Mouse (Mus musculus): ENCODE results near the gene Ftcd. TPM values are rescaled to one million over a fixed set of nuclear protein-coding genes. Genes with fewer than 3 reads are reported as not detected.

Gene Ftcd
- polyA plus RNA-seq, 1 experiment from 2014 or later, result 0.08 TPM

DNA sequence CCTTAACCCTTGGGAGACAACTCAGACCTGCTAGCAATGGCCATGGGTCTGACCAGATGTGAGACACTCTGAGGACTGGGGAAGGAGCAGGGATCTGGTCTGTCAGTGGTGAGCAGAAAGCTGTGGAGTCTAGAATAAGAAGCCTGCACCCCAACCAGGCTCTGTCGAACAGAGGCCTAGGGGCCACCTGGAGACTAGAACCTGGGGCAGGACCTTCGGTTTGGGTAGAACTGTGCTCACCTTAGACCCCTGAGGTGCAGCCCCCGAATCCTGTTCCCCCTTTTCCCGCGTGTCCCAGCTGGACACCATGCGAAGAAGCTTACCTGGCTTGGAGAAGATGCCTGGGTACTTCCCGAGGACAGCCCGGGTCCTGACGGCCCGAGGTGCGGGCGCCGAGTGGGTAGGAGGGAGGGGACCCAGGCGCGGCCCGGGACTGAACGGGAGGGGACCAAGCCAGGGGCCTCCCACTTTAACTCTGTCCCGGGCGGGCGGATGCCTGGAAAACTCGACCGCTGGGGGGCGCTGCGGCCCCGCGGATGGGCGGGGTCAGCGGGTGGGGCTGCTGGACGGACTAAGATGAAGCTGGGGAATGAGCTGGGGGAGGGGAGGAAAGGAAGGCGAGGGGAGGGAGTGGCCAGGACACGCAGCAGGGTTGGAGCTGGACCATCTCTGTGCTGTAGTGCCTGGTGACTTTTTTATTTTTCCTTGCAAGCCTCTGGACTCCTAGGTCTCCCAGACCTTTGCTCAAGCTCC, 47.7 kb downstream of the Ftcd start, which contains the start of gene Col6a2:
Col6a2 (minus strand) TSS at position 703 of the 753 bp plus-strand sequence.
- peak; percentile 69 for ATAC-seq (replicated peaks)
- H3K9ac ChIP-seq, result peak within 1 kb of the TSS; percentile 20
- 0 out of 2 replicates have a peak, but pooled peaks cover 4% of the 10 kb centered on the region for H3K4me1 ChIP-seq
- H3K9me3 ChIP-seq, result no peaks in the 10 kb centered on the region
- WGBS, result 2% methylated on average over 30 of the region's 31 CpGs
- H3K4me3 ChIP-seq, result peak within 1 kb of the TSS; percentile 27
- H3K27me3 ChIP-seq (replicated peaks), result no peaks in the 10 kb centered on the region
- peak within 1 kb of the TSS; percentile 58 for H3K4me2 ChIP-seq
- H3K27ac ChIP-seq, result no peak within 1 kb of the TSS
- H3K36me3 ChIP-seq (replicated peaks), result no peaks in the 10 kb centered on the region

DNA sequence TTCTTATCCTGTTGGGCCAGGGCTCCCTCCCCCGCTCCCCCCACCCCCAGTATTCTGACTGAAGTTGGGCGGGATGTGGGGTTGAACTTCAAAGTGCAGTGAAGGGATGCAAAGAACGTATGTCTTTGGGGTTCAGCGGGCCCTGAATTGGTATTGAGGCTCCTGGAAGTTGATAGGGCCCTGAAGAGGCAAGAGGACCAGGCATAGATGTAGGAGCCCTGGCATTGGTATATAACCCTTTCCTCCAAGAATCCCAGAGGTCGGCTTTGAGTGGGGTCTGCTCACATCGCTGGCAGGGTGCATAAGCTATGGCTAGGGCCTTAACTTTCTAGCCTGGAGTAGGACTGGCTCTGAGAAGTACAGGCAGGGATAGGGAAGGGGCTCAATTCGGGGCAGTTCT, 48.3 kb downstream of the Ftcd start:
- no peak overlapping the region for H3K27ac ChIP-seq
- ATAC-seq (replicated peaks), result no peak
- H3K4me2 ChIP-seq, result peak overlapping the region; percentile 58
- no peaks in the 10 kb centered on the region for H3K9me3 ChIP-seq
- no peak overlapping the region for H3K9ac ChIP-seq
- WGBS, result 21% methylated on average over 7 of the region's 7 CpGs
- H3K4me3 ChIP-seq, result 0 out of 2 replicates have a peak overlapping the region, but pooled peaks have one; percentile 27
- 0 out of 2 replicates have a peak, but pooled peaks cover 4% of the 10 kb centered on the region for H3K4me1 ChIP-seq
- H3K27me3 ChIP-seq (replicated peaks), result no peaks in the 10 kb centered on the region
- no peaks in the 10 kb centered on the region for H3K36me3 ChIP-seq (replicated peaks)

- Histone ChIP-seq H3K4me3 (no peak overlapping the region), H3K27me3 (replicated peaks) (no peaks in the 10 kb centered on the region), H3K4me1 (0 out of 2 replicates have a peak, but pooled peaks cover 4% of the 10 kb centered on the region), H3K4me2 (no peak overlapping the region), H3K9me3 (no peaks in the 10 kb centered on the region), H3K9ac (no peak overlapping the region), H3K27ac (no peak overlapping the region), H3K36me3 (replicated peaks) (no peaks in the 10 kb centered on the region)
- WGBS, result 64% methylated on average over 7 of the region's 7 CpGs
- no peak for ATAC-seq (replicated peaks)
These were observed 49.5 kb downstream of the Ftcd start for GRCm38 (mm10) chr10:76624903-76625302.

DNA sequence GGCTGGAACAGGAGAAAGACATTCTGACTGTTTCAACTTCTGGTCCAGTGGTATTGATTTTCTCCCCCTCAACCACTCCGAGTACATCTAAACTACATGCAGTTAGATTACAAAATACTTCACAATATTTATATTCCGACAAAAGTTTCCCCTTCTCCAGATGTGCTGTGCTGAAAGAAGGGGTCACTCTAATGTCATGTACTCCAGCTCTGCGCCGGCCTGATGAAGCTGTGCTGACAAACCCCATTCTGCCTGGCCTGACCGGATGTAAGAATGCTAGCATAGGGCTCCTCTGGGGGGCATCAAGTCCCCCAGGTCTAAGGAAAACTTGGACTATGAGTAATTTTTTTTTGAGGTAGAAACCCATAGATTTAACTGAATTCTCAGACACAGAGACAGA, 52.3 kb downstream of the Ftcd start:
- Histone ChIP-seq H3K4me3 (no peak overlapping the region), H3K27me3 (replicated peaks) (no peaks in the 10 kb centered on the region), H3K4me1 (0 out of 2 replicates have a peak, but pooled peaks cover 4% of the 10 kb centered on the region), H3K36me3 (replicated peaks) (no peaks in the 10 kb centered on the region), H3K27ac (no peak overlapping the region), H3K9me3 (no peaks in the 10 kb centered on the region), H3K9ac (no peak overlapping the region), H3K4me2 (no peak overlapping the region)
- WGBS, result 92% methylated on average over 5 of the region's 5 CpGs
- ATAC-seq (replicated peaks), result no peak

GRCm38 (mm10) chr10:76630657-76631056, 55.2 kb downstream of the Ftcd start:
- no peaks in the 10 kb centered on the region for H3K27me3 ChIP-seq (replicated peaks)
- no peak overlapping the region for H3K4me2 ChIP-seq
- no peaks in the 10 kb centered on the region for H3K36me3 ChIP-seq (replicated peaks)
- WGBS, result 88% methylated on average over 1 of the region's 1 CpGs
- H3K4me1 ChIP-seq, result no peaks in the 10 kb centered on the region
- no peak overlapping the region for H3K9ac ChIP-seq
- no peaks in the 10 kb centered on the region for H3K9me3 ChIP-seq
- H3K4me3 ChIP-seq, result no peak overlapping the region
- no peak for ATAC-seq (replicated peaks)
- no peak overlapping the region for H3K27ac ChIP-seq

- no peak for ATAC-seq (replicated peaks)
- Histone ChIP-seq H3K9me3 (no peaks in the 10 kb centered on the region), H3K27me3 (replicated peaks) (no peaks in the 10 kb centered on the region), H3K4me2 (no peak overlapping the region), H3K36me3 (replicated peaks) (no peaks in the 10 kb centered on the region), H3K4me3 (no peak overlapping the region), H3K9ac (no peak overlapping the region), H3K4me1 (no peaks in the 10 kb centered on the region), H3K27ac (no peak overlapping the region)
- 82% methylated on average over 8 of the region's 8 CpGs for WGBS
These were observed 57.2 kb downstream of the Ftcd start for GRCm38 (mm10) chr10:76632630-76633029.

DNA sequence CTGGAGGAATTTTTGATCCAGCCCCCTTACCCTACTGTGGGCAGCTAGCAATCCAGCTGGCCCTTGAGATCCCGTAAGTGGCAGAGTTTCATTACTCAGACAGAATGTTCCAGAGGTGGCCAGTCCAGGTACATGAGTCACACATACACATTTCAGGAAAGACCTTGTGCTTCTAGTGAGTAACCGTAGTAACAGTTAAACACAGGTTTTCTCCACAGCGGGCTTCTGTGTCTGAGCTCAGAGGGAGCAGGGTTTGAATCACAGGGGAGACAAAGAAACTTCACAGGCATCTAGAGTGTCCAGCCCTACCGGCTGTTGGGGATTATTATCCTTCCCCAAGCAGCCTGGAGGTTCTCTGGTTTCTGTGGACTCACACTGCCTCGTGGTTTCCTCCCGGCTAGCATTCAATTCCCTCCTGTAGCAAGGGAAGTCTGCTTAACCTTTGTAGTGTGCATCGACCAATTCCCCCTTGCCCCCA, 58.7 kb downstream of the Ftcd start:
- 58% methylated on average over 7 of the region's 7 CpGs for WGBS
- H3K4me2 ChIP-seq, result no peak overlapping the region
- no peak for ATAC-seq (replicated peaks)

DNA sequence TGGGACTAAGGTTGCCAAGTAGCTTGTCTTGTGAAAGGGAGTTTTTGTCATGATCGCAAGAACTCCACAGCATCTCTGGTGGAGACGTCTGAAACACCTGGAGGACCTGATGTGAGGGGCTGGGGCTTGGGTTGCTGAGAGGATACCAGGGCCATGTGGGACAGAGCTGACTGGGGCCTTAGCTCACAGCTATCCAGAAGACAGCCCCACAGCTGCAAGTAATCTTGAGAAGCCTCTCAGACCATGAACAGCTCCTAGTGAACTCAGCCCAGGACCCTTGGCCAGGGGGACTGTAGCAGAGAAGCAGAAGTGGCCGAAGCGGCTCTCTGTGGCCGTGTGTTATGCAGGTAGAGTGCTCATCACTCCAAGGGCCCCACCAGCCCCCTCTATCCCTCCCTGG, 59.1 kb downstream of the Ftcd start:
- no peak overlapping the region for H3K4me2 ChIP-seq
- no peaks in the 10 kb centered on the region for H3K9me3 ChIP-seq
- H3K9ac ChIP-seq, result no peak overlapping the region
- ATAC-seq (replicated peaks), result no peak
- H3K4me1 ChIP-seq, result no peaks in the 10 kb centered on the region
- no peaks in the 10 kb centered on the region for H3K27me3 ChIP-seq (replicated peaks)
- no peaks in the 10 kb centered on the region for H3K36me3 ChIP-seq (replicated peaks)
- no peak overlapping the region for H3K27ac ChIP-seq
- 86% methylated on average over 5 of the region's 5 CpGs for WGBS
- no peak overlapping the region for H3K4me3 ChIP-seq

More for the DNA sequence above, 58.7 kb downstream of the Ftcd start:
- Histone ChIP-seq H3K27me3 (replicated peaks) (no peaks in the 10 kb centered on the region), H3K4me1 (no peaks in the 10 kb centered on the region), H3K27ac (no peak overlapping the region), H3K36me3 (replicated peaks) (no peaks in the 10 kb centered on the region), H3K4me3 (no peak overlapping the region), H3K9ac (no peak overlapping the region), H3K9me3 (no peaks in the 10 kb centered on the region)

- no peak overlapping the region for H3K4me2 ChIP-seq
- no peak overlapping the region for H3K9ac ChIP-seq
- H3K4me1 ChIP-seq, result no peaks in the 10 kb centered on the region
- H3K4me3 ChIP-seq, result no peak overlapping the region
- WGBS, result 83% methylated on average over 3 of the region's 3 CpGs
- no peaks in the 10 kb centered on the region for H3K9me3 ChIP-seq
- no peaks in the 10 kb centered on the region for H3K36me3 ChIP-seq (replicated peaks)
- no peak for ATAC-seq (replicated peaks)
- H3K27ac ChIP-seq, result no peak overlapping the region
- H3K27me3 ChIP-seq (replicated peaks), result no peaks in the 10 kb centered on the region
These were observed 60.6 kb downstream of the Ftcd start for GRCm38 (mm10) chr10:76636026-76636425.

GRCm38 (mm10) chr10:76636601-76637000, 61.2 kb downstream of the Ftcd start:
- ATAC-seq (replicated peaks), result no peak
- H3K36me3 ChIP-seq (replicated peaks), result no peaks in the 10 kb centered on the region
- no peaks in the 10 kb centered on the region for H3K27me3 ChIP-seq (replicated peaks)
- no peak overlapping the region for H3K27ac ChIP-seq
- H3K4me1 ChIP-seq, result no peaks in the 10 kb centered on the region
- 86% methylated on average over 4 of the region's 4 CpGs for WGBS
- no peak overlapping the region for H3K9ac ChIP-seq
- H3K9me3 ChIP-seq, result no peaks in the 10 kb centered on the region
- H3K4me3 ChIP-seq, result no peak overlapping the region
- no peak overlapping the region for H3K4me2 ChIP-seq

All from midbrain, embryonic 15.5 days (tissue).